Mouse (Mus musculus) cerebellum, adult 18-20 months (tissue): ENCODE measurements around the gene Cpped1.

ENCODE experiments used
- DNase-seq, 2 experiments: peaks; one replicate each; pipeline ENCODE4 v3.0.0; 2021

Cpped1 gene

DNA sequence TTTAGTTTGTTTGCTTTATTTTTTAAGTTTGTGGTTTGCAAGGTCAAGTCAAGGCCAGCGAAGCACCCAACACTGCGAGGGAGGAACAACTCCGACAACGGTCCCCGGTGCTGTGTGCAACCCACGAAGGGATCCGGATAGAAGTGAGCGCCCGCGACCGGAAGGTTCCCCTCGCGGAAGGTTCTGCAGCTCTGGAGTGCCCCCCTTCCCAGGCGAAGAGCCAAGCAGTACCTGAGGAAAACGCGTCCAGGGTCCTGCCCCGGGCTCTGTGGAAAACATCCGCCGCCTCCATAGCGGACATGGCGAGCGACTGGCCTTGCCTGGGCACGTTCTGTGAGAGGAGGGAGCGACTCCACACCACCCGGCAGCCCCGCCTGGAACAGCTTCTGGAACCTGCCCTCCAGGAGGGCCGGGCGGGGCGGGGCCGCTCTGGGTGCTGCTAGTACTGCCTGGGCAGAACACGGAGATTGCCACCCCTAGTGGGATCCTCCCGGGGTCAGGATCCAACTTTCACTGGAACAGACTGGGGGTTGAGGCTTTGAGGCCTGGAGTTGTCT lies at the start of gene Cpped1:
Gene Cpped1, minus strand, starts transcription at position 411 of the 557 bp plus-strand sequence.
- DNase-seq = peak; percentile 80 to 91

DNA sequence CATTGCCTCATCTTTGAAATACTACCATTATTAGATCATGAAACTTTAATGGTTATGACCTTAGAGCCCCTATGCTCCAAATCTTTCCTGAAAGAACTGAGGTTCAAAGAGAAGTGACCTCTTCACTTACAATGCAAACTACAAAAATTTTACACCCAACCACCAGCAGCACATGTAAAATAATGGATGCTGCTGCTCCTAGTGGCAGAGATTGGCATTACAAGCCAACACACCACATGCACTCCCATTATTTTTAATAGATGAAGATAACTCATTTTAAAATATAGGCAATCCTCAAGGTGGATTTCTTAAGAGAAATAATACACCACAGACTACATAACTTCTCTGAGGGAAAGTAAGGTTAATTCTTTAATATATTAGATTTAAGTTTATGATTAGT lies 31.2 kb upstream of the Cpped1 start:
- DNase-seq = peak; percentile 53 to 76

DNA sequence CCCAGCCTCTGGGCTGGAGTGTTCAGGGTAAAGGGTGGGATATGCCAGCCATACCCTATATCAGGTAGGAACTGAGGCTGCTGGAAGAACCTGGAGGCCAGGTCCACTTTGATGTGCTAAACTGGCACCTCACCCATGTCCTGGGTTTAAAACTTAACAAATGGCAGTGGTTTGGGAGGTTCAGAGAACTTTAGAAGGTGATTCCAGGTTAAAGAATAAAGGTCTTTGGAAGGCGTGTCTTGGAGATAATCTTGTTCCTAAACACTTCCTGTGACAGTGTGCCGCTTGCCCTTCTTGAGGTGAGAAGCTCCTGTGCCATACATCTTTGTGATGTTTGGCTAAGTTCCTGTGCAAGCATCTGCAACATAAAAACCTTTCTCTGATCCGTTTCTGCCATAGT lies 1.6 kb upstream of the Cpped1 start:
- no peak for DNase-seq

DNA sequence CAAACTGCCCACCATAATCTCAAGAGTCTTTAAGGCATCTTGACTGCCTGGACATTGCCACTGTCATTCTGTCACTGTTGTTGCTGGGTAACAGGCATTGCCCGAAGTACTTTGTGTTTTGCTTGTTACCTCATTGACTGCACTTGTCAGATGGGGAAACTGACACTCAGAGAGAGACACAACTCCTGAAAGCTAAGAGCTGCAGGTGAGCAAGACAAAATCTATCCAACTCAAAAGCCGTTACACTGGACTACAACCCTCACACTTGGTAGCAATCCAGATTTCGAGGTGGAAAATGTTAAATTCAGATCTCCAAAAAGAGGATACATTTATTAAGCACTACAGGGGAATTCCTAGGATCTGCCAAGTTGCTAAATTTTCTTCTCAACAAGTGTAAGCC lies 572 bp upstream of the Cpped1 start:
- DNase-seq = peak in 1 of 2 experiments; percentile 25

DNA sequence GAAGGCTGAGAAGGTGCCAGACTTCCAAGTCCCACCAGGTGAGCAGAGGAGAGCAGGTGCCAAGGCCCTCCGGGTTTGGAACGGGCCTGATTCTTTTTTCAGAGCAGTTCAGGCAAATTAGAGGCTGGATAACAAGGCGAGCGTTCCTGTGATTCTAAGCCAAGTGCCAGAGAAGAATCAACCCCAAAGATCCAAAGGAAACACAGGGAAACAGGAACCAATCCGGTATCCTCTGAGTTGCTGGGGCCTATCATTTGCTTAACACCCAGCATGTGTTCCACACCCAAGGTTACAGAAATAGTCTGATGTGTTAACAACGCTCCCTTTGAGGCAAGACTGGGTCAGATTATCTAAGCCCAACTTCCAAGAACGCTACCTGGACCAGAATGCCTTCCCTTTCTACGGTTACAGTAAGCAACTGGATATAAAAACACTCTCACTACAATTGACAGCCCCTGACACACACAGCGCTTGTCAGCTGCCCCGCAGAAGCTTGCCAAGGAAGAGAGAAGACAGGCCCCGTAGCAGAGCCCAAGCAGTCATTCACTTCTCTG lies 707 bp downstream of the Cpped1 start:
- peak; percentile 58 to 60 for DNase-seq

DNA sequence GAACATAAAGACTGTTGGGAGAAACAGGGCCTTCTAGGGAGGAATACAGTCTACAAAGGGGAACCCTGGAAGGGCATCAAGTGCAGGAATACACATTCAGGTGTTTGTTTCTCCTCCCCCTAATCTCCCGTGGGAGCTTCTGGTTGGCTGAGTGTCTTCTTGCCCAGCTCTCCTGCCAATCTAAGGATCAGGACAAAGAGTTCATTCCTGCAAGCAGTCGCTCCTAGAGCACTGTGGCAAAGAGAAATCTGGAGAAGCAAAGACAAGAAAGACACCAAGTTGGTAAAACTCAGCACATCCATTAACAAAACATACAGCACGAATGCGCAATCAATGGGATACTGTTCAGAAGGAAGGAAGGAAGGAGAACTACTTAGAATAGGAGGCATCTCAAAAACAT lies 1.4 kb downstream of the Cpped1 start:
- DNase-seq = peak in 1 of 2 experiments; percentile 14

DNA sequence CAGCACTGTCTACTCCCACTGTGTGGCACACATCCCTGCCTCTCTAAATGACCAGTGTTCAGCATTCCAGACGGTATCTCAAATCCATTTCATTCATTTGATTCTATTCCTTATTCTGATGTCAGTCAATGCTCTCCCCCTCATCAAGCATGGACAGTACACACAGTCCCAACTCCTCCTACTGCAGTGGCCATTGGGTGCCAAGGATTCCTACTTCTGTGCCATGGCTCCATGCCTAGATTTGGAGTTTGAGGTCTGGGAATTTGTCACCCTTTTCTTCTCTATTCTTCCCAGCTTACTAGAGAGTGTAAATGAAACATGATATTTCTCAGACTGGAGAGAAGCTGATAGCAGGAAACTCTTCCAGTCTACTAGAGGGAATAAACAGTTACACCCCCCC lies 2.3 kb downstream of the Cpped1 start:
- DNase-seq = no peak

DNA sequence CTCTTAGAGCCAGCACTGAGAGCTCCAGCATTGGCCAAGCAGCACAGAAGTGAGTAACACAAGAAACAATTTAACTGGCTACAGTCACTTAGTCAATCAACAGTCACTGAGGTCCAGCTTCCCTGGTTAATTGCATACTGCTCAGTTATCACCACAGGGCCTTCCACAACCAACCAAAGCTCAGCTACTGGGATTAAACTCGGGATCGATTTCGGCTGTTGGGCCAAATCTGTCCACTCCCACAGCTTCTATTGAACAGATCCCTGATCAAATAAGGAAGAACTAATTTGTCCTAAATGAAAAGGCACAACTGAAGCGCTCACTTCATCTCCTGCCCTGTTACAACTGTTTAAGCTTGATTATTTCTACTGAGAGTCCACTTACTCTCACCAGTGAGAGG lies 4.0 kb downstream of the Cpped1 start:
- DNase-seq = no peak

DNA sequence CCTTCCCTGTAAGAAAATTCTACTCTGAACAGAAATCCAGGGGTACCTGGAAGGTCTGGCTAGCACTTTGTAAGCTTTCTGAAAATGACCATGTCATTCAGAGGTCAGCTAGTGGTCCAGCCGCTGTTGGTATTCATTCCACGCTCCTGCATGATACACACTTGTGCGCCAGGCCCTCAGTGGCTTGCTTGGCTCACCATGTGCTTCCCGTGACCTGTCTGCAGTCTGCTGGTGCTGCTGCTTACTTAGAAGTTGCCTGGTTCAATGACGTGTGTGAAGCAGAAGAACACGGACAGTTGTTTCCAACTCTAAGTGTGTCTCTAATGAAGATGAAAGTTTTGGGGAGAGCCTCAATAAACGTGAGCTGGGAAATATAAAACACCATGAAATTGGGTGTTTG lies 7.2 kb downstream of the Cpped1 start:
- no peak for DNase-seq

DNA sequence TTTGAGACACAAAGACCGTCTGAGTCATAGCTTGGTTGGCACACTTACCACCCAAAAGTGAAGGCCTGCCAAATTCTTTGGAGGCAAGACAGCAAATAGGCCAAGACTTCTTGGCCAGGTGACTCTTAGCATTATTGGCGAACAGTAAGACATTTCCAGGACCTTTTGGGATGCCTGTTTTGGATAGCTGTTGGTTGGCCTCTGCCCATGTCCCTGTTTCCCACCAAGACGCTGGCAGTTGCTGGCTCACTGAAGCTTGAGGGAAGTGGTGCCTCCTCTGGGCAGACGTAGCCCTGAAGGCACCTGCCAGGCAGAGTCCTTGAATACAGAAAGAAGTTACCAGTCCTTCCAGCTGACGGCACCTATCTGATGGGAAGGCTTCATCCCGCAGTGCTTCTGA lies 8.9 kb downstream of the Cpped1 start:
- peak; percentile 52 to 61 for DNase-seq

DNA sequence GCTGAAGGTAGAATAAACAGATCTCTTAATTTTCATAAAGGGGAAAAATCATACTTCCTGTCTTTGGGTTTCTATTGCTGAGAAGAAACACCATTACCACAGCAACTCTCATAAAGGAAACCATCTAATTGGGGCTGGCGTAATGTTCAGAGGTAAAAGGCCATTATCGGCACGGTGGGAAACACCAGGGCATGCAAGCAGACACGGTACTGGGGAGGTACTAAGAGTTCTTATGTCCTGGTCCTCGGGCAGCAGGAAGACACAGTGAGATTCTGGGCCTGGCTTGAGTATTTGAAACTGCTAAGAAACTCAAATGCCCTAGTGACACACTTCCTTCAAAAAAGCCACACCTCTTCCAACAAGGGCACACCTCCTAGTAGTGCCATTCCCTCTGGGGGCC lies 12.8 kb downstream of the Cpped1 start:
- no peak for DNase-seq

DNA sequence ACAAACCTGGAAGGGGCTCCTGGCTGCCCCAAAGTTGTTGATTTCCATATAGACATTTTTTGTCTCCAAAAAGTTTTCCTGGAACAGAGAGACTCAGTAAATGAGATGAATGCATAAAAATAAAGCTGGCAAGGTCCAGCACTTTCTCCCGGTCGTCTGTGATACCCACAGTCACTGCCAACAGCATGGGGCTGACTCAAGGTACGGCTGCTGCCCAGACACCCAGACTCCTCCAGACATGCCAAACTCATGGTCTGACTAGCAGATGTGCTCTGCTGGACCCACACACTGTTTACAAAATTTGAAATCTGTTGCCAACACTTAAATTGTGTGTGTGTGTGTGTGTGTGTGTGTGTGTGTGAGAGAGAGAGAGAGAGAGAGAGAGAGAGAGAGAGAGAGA lies 14.4 kb downstream of the Cpped1 start:
- no peak for DNase-seq

DNA sequence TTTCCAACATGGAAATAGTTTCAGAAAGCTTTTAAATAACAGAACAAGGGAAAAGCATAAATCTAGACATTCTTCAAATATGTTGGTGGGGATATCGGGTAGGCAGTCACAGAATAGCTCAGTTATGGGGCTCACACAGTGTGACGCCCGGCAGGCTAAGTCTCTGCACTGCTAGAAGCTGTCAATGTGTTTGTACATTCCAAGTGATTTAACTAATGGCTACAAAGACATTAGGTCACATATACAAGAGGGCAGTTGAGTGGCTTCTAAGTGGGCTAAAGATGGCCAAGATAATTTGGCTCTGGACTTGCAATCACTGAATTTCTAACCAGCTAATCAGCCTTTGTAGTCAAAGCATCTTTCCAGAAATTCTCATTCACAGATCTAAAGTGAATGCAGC lies 19.1 kb downstream of the Cpped1 start:
- DNase-seq = no peak

DNA sequence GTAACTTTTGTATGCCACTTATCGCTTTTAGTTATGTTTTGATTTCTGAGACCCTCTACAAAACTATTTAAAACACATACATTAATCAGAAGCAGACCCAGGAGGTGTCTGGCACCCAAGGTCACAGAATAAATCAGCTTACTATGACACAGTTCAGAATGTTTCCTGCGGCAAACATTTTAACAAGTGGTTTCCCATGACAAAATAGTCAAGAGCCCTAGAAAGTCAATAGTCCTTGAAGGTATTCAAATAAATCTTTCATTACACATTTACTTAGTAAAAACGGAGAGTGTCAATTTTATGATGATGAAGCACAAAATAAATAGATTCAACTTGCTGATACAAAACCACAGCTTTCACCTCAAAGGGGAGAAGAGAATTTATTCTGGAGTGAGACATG lies 19.5 kb downstream of the Cpped1 start:
- DNase-seq = no peak

DNA sequence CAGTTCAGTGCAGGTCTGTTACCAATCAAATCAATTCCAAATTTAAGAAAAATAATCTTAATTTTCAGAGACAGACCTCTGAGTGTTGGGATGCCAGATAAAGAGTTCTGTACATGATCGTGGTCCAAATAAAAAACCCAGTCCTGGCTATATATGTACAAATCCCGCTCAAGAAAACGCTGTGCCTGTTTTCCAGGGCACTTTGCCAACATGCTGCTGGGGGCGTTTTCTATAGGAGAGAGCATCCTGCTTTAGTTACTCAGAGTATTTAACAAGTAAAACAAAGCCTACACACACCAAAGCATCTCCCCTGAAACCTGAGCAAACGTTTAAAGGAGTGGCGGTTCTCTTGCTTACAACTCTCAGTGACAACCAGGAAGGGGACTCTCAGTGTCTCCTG lies 27.4 kb downstream of the Cpped1 start:
- DNase-seq = no peak

DNA sequence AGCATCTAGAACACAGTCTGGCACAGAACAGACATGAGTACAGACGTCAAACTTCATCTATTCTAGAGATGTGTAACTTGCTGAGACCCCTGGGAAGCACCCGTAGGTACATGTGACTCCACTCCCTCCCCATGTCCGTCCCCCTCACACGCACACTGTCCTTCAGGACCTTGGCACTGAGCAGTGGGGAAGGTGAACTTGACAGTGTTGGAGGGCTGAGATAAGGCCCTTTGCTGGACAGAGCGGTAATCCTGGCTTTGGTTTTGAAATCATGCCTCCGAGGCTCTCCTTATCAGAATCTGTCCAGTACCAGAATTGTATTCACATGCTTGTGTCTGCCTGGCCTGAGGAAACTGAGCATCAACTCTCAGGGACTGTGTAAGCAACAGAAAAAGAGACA lies 28.8 kb downstream of the Cpped1 start:
- no peak for DNase-seq

DNA sequence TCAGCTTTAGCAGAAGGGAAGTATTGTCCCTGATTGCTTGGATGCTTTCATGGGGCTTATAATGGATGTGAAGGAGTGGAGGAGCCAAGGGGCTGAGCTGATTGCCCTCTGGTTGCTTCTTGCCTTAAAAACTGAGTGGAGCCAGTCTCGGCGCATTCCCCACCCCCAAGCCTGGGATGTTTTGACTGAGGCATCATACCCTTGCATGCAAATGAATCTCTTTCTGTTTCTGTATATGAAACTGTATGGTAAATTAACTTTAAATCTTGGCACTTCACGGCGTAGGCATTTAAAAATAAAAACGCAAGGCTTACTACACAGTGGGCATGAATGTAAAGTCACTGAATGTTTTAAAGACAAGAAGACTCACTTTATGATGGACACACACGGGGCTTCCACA lies 30.0 kb downstream of the Cpped1 start:
- DNase-seq = no peak

DNA sequence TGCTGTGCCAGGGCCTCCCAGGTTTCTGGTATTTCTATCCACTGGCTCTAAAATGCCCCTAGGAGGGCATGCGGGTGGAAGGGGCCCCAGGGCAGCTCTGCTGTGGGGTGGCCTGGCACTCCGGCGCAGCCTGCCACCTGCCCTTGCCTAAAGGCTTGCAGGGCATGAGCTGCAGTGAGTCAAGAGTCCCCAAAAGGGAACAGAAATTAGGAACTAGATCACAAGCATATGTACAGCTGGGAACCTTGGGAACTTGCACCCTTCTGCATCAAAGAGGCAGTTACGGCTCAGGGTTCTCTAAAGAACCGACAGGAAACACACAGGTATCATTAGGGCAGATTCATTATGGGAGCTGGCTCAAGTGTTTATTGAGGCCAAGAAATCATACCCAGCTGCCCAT lies 34.0 kb downstream of the Cpped1 start:
- no peak for DNase-seq

DNA sequence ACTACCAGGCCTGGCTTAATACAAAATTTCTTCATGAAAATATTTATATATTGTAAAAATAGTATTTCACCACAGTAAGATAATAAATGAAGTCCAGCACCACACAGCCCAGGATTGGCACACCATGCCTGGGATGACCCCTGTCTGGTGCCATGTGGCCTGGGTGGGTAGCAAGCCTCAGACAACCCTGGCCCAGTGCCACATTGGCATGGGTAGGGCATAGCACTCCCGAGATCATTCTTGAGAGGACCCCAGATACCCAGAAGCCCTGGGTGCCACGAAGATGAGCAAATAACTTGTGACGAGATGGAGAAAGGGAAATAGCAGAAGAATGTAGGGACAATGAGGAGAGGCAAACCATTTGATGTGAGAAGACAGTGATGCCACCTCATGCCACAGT lies 36.0 kb downstream of the Cpped1 start:
- DNase-seq = no peak

DNA sequence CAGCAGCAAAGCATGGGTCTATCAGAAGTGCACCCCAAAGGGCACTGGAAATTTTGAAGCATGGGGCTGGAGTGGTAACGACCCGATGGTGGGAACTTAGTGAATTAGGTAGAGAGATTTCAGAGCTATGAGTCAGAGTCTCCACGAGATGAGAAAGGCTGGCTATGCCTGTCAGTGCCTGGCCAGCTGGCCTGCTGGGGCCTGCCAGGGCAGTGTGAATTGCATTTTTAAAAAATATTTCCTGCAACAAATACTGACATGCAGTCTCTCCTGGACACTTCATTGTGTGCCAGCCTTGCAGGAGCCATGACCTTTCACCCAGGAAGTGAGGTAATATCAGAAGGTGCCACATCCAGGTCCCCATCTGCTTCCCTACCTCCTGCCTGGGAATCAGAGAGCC lies 40.8 kb downstream of the Cpped1 start:
- DNase-seq = peak in 1 of 2 experiments; percentile 10

DNA sequence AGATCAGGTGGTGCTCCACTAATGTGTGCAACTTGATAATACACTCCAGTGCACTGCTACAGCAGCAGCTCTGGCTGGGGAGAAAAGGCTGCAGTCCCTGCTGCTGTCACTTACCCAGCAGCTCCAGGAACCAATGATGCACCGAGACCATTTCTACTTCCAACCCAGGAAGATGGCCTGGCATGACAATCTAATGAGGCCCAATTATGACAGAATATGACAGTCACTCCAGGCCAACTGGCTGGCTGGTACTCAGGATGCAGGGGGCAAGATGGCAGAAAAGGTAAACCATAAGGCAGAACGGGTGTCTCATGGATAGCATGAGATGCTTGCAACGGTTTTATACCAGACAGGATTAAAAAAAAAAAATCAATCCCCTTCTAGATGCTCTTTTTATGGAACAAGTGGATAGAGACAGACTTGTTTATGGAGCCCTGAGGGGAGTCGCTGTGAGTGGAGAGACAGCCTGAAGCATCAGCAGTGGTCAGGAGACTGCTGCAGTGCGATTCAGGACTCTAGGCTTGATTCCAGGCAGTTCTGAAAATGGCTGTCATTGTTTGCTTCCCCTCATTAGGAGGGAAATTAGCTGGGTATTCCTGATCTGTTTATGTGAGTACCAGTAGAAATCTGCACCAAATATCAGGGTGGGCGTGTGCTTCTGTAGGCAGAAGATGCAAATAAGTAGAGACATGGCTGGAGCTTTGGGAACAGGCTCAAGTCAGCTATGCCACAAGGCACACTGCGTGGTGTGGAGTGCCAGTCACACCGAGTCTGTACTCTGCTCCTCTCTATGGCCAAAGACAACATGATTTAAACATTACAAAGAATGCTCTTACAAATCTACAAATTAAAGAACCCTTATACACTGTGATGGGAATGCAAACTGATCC lies 56.3 kb downstream of the Cpped1 start:
- no peak for DNase-seq

DNA sequence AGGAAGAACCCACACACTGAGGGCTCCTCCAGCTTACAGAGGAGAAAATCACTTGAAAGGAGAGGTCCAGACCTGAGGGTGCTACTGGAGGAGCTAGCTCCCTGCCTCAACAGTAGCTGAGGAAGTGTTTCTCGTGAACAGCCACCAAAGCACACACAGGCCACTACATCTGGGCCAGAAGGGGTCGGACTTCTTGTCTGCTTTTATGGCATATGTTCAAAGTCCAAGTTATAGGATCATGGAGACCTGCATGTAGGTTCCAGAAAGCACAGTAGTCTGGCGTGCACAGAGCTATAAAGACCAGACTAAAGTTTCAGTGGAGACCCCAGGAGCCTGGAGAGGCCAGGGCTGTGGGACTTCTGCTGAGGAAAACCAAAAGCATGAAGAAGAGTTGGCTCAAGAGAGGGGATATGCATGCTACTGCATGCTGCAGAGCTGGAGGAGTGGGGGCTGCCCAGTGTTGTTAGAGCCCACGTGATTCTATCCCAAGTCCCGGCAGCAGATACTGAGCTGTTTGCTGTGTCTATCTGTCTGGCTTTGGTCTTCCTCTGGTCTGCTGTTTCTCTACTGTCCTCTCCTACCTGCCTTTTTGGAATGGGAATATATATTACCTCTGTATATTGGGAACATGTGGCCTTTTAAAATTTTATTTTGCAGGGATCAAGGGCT lies 60.1 kb downstream of the Cpped1 start:
- no peak for DNase-seq

DNA sequence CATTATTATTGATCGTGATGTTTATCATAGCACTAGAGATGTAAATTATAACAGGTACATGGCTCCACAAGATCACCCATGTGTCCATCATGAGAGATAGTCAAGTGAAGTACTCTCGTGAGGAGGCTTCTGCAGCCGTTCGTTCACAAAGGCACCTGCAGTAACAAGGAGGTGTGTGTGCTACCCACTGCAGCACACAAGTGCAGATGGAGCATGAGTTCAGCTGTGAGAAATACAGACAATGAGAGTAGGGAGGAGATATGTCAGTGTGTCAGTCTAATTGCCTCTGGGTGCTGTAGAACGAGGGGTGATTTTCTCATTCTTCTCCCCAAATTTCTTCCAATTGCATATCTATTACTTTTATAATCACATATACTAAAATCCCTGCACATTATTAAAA lies 63.9 kb downstream of the Cpped1 start:
- DNase-seq = no peak

DNA sequence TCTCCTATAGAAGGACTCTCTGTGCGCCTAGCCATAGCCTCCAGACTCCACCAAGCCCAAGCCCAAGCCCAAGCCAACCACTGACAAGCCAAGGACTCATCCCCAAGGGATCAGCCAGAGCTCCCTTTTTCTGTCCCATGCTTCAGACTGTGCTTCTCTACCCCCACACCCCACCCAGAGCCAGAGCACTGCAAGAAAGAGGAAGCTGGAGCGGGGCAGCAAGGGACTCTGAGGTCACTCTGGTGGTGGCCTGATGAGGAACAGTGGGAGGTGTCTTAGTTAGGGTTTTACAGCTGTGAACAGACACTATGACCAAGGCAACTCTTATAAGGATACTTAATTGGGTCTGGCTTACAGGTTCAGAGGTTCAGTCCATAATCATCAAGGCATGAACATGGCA lies 65.8 kb downstream of the Cpped1 start:
- DNase-seq = no peak
